Mouse (Mus musculus): Measurements from ENCODE around the gene Zfp988. TPM values are rescaled to one million over a fixed set of nuclear protein-coding genes. Genes with fewer than 3 reads are reported as not detected.
"Not testable (repeated sequence)": the region's sequence is repeated elsewhere in the genome, so short reads cannot be mapped to it uniquely, and the experiment has no call there.

Zfp988 gene
- polyA plus RNA-seq, 1 experiment from 2014 or later = 0.36 TPM

- WGBS = no CpG with 5 or more reads among the region's 2 CpGs
- not testable (repeated sequence) for H3K36me3 ChIP-seq; H3K9ac ChIP-seq; H3K27me3 ChIP-seq (replicated peaks); H3K4me2 ChIP-seq (replicated peaks); H3K9me3 ChIP-seq; H3K27ac ChIP-seq; H3K4me1 ChIP-seq (replicated peaks); H3K4me3 ChIP-seq (replicated peaks)
- ATAC-seq = peak; percentile 51; the same call in 1 of the 2 replicates
These were observed 64.1 kb downstream of the Zfp988 start for GRCm38 (mm10) chr4:147369564-147369963.

- H3K9me3 ChIP-seq; H3K27ac ChIP-seq; H3K36me3 ChIP-seq; H3K4me1 ChIP-seq (replicated peaks); H3K4me3 ChIP-seq (replicated peaks); H3K4me2 ChIP-seq (replicated peaks); H3K27me3 ChIP-seq (replicated peaks); H3K9ac ChIP-seq; ATAC-seq: not testable (repeated sequence)
- WGBS = 78% methylated on average over 4 of the region's 4 CpGs
These were observed 77.7 kb downstream of the Zfp988 start for GRCm38 (mm10) chr4:147383199-147383598.

Other genes starting within 250 kb of the Zfp988 start
- 8.7 and 8.9 TPM in 2 replicates for gene Zfp991, start 173.6 kb upstream of the Zfp988 start, polyA plus RNA-seq (2015; fragmentation: Nextera tagmentation; extraction: Ambion mirVana)
- gene Zfp978, start 55.6 kb downstream of the Zfp988 start, polyA plus RNA-seq (2015; fragmentation: Nextera tagmentation; extraction: Ambion mirVana) = not detected in 2 replicates
- 4.0 and 5.2 TPM in 2 replicates for gene Zfp982, start 186.7 kb downstream of the Zfp988 start, polyA plus RNA-seq (2015; fragmentation: Nextera tagmentation; extraction: Ambion mirVana)
- gene Gm16503, start 234.5 kb downstream of the Zfp988 start, polyA plus RNA-seq (2015; fragmentation: Nextera tagmentation; extraction: Ambion mirVana) = 0.24 and 0.30 TPM in 2 replicates
- gene Zfp985, start 247.6 kb downstream of the Zfp988 start, polyA plus RNA-seq (2015; fragmentation: Nextera tagmentation; extraction: Ambion mirVana) = 0.33 and 0.49 TPM in 2 replicates